Mouse (Mus musculus) gastrocnemius, postnatal 10 days (tissue): Measurements from ENCODE around the gene Aqp7. TPM values are rescaled to one million over a fixed set of nuclear protein-coding genes. Genes with fewer than 3 reads are reported as not detected.

Source experiments
- DNase-seq: peaks from one replicate; pipeline ENCODE4 v3.0.0; 2021; ENCODE audit warnings: mixed read lengths
- total RNA-seq, 2 experiments: library from RNA; stranded (reverse); gene quantifications; 2 replicates each; pipeline ENCODE4 v1.2.3; 2021

Aqp7 gene
- total RNA-seq, 2 experiments from 2014 or later, result 10.6 to 11.4 TPM

DNA sequence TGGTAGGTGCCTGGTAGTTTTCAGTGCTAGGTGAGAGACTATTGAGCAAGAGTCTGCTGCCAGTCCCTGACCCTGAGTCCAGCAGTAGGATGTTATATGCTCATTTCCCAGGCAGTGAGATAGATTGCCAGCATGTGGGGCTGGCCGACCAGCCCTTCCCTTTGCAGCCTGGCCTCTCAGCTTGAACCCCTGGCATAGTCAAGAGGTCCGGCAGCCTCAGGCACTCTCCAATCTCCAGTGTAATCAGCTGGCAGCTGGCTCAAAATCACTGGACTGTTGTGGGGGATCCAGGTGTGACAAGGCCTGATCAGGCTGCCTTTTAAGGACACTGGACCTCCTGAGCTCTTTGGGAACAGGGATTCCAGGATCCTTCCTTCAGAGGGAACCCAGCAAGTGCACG, 15.4 kb upstream of the Aqp7 start:
- no peak for DNase-seq

DNA sequence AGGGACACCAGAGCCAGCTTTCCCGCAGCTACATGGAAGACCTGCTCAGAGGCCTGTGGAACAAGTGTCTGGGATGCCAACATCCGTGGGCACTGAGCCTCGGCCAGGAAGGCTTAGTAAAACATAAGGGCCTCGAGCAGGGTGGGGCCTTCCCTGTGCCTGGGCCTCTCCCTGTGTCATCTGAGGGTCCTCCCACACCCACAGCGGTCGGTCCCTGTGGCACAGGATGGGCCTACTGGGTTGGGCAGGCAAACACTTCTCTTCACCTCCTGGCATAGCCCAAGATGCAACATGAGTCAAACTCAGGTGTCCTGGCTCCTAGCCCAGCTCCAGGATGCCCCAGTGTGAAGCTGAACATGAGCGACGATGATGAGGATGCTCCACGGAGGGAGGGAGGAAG, 9.4 kb upstream of the Aqp7 start:
- no peak for DNase-seq

DNA sequence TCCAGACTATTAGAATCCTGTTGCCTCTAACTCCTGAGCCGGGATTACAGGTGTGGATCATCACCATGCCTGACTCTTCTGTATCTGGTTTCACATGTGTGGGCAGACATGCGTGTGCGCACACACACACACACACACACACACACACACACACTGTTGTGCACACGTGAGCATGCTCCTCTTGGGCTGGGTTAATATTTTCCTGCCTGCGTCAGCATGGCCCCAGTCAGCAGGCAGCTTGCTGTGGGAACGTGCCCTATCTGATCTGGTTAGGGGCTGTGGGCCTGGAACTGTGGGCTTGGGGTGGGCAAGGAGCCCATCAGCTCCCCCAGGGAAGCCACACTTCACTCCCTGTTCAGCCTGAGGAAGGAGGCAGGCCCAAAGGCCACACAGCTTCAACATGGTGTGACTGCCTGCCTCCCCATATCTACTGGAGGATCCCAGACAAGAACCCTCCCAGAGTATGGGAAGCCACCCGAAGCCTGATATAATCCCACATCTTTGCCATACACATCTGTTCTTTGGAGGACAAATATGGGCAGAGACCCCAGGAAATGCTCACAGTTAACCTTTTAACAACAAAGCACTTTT, 8.9 kb upstream of the Aqp7 start:
- no peak for DNase-seq

DNA sequence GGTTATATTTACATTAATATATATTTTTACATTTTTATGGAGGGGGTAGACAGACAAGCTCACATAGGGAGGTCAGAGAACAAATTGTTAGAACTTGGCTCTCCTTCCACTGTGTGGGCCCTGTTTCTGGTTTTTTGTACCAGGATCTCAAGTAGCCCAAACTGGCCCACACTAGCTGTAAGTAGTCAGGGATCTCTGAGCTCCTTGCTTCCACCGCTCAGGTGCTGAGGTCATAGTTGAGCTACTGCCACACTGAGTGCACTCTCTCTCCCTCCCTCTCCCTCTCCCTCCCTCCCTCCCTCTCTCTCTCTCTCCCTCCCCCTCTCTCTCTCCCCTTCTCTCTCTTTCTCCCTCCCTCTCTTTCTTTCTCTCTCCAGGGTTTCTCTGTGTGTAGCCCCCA, 8.3 kb upstream of the Aqp7 start:
- no peak for DNase-seq

DNA sequence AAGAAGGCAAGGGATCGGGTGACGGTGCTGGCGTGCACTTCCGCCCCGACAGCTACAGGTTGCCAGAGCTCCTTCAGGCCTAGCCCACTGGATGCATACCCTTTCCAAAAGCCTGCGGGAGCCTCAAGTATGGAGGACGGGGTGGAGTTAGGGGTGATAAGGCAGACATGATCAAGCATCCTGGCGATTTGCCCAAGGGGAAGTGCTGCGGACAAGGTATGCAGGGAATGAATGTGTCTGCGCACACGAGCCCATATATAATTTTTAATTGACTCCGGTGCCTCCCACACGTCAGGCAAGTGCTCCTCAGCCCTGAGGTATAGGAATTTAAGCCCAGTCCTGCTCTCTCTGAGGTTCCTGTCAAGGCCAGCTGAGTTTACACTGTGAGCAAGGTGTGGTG, 7.2 kb upstream of the Aqp7 start:
- DNase-seq, result no peak

DNA sequence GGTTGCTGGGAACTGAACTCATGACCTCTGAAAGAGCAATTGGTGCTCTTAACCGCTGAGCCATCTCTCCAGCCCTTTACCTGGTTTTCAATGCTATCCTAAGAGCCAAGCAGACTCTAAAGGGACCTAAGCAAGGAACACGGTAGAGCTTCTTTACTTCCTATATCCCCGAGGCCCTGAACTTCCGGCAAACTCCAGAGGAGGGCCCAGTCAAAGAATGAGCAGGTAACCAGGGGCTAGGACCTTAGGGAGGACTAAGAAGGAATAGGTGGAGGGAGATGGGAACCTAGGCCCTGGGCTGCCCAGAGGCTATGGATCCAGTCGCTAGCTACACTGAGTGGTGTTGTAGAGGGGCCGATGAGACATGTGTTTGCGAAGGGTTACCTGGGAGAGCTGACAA, 3.8 kb upstream of the Aqp7 start:
- DNase-seq, result no peak

DNA sequence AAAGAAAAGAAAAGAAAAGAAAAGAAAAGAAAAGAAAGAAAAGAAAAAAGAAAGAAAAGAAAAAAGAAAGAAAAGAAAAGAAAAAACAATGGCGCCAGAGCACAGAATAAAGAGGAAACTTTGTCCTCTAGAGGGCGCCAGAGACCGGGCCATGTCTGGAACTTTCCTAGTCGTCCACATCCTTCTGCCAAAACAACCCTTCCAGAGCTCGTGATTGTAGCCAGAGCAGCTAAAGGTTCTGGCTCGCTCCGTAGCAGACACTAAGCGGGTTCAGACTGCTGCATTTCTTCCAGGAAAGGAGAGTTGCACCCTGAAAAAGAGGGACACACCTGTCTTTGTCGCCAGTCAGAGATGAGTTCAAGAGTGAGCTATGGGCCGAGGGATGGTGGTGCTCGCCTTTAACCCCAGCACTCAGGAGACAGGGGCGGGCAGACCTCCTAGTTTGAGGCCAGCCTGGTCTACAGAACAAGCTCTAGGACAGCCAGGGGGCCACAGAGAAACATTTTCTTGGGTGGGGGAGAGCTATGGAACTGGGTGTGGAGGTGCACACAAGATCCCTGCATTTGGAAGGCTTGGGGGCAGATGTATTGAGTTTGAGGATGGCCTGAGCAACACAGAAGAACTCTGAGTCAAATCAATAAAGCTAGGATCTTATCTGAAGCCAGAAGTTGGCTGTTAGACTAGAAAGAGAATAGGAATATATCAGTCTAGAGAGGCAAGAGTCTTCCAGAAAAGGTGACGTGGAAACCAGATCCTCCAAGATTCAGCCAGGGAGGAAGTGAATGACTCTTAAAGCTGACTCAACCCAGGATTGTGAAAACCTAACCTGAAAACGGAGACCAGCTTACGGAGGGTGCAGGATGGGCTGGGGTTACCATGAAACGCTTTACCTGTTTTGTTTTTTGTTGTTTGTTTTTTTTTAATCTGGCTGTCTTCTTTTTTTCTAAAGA, 3.1 kb upstream of the Aqp7 start:
- peak; percentile 90 for DNase-seq

DNA sequence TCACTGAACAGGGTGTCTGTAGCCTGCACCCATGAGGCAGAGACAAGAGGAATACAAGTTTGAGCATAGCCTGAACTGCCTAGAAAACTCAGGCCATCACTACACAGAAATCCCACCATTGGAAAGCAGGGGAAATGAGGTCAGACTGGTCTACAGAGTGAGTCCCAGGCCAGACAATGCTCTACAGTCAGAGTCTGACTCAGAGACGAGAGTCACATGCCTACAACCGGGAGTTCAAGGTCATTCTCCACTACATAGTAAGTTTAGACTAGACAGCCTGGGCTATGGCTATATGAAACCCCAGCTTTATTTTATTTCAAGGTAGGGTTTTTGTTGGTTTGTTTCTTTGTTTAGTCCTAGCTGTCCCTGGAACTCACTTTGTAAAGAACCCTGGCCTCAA, 987 bp upstream of the Aqp7 start:
- no peak for DNase-seq

DNA sequence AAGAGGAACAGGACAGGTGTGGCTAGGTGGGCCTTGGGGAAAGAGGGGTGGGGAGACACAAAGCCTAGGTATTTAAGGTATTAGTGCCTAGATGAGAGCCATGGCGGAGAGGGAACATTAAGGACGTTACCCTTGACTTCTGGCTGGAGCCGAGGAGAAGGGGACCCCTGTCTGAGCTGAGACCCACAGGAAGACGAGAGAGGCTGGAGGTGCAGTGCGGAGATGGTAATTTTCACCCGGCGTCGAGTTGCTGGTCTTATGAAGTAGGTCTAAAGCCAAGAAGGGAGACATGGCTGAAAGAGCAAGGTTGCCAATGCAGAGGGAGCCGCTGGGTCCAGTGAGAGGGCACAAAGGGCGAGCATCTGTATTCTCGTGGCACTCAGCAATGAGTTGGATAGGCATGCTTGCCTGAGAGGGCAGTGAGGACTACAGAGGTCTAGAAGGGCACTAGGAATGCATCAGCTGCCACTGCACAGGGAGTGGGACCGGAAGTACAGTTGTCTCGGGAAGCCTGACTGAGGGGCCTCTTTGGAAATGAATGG, 1.6 kb downstream of the Aqp7 start:
- no peak for DNase-seq

DNA sequence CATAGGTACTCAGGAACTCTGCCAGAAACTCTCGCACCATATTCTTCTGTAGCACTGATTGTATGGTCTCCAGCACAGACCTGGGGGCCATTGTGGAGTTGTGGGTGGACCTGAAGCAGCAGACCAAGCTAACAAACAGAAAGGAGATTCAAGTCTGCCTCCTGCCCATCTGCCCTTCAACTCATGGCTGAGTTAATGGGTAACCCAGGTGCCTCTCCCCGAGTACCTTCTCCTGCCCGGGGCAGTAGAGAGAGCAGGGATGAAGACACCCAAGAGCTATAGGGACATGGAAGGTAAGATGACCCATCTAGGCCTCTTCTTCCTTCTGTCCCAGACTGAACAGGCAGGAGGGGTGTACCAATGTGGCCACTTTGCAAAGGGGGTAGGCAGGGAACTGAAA, 2.7 kb downstream of the Aqp7 start:
- no peak for DNase-seq

DNA sequence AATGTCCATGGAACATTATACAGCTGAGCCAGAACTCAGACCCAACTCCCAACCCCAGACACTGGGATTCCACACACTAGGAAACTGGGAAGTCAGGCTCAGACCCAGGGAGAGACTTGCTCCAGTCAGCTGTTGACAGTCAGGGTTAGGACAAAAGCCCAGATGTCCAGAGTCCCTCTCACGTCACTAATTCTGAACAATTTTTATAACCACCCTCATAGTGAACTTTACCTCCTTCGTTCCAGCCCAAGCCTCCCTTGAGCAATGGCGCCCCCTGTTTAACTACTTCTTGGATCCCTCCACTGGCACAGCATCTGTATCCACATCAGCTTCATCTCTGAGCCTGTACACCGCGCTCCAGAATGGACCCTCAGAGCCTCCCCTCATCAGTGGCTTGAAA, 4.0 kb downstream of the Aqp7 start:
- no peak for DNase-seq

DNA sequence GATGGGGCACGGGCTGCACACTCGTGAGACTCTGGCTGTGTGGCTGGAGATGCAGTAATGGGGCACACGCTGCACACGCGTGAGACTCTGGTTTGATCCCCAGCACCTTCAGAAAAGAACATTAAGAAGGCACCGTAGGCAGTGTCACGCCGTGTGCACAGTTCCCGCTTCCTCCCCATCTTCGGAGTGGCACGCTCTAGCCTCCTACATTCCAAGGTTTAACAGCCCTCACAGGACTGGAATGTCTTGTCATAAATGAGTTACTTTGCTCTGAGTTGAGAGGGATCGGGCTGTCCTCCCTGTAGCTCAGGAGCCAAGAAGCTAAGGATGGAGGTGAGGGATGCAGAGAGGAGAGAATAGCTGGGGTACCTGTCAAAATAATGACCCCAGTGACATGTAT, 5.1 kb downstream of the Aqp7 start:
- DNase-seq, result no peak

DNA sequence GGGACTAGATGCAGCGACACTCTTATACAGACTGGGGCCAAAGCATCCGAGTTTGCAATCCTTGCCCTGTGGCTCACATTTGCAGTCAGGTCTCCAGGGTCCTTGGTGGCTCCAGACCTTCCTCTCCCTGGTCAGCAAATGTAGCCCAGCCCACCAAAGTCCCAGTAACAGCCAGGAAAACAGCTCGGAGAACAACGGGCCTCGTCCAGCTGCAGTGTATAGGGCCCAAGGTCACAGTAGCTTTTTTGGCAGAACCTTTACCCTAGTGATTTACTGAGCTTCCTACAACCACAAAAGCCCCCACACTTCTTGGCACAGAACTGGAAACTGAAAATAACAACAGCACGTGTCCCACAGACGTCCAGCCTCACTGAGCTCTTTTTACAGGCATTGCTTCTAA, 7.0 kb downstream of the Aqp7 start:
- DNase-seq, result no peak

DNA sequence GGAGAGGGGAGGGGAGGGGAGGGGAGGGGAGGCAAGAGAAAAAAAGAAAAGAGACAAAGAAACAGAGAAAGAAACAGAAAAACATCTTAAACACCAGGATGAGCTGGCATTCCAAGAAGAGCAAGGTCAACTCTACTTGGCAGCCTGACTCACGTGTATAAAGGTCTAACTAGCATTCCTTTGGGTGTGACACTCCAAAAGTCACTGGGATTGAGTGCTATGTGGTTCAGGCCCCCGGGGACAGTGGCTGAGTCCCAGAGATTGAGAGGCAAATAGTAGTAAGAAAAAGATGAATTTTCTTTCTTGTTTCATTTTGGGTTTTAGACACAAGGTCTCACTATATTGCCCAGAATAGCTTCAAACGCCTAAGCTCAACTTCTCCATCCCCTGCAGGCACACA, 10.0 kb downstream of the Aqp7 start:
- DNase-seq, result no peak

DNA sequence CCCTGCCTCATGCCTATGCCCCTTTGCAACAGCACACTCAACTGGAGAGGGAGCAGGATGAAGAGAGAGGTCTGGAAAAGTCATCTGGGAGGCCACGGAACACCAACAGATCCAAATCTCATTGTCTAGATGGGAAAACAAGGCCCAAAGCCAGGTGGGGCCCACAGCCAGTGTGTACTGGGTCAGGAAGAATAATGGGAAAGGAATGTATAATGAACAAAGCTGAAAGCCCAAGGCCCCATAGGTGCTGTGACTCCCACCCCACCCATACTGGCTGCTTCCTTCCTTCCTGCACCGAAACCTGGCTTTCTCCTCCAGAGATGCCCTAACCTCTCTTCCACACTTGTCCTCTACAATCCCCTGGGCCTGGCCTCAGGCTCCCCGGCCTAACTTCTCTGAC, 16.7 kb downstream of the Aqp7 start:
- no peak for DNase-seq

DNA sequence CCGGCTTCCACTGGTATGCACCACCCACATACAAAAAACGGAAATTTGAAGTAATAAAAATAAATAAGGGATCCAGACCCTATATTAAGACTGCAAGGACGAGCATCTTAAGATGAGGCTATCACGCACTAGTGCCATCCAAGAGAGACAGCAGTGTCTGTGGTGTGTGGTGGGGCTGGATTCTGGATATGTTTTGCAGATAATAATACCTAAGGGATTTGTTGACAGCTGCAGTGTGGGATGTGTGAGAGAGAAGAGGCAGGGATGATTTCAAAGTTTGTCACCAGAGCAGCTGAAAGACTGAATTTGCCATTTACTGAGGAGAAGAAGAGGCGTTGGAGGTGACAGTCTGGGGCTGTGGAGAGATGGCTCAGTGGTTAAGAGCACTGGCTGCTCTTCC, 18.6 kb downstream of the Aqp7 start:
- DNase-seq, result no peak

DNA sequence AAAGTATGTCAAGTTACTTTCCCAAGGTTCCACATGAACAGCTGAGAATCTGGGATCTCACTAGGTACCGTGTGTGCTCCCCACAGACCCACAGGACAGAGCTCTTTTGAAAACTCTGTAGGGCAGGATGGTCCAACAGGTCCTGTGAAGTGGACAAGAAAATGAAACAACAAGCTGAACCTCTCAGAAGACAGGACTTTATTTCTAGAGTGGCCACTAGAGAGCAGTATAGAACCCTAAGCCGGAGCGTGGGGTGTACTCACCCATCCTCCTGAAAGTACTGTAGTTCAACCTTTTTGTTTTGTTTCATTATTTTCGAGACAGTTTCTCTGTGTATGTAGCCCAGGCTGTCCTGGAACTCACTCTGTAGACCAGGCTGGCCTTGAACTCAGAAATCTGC, 19.7 kb downstream of the Aqp7 start:
- no peak for DNase-seq

DNA sequence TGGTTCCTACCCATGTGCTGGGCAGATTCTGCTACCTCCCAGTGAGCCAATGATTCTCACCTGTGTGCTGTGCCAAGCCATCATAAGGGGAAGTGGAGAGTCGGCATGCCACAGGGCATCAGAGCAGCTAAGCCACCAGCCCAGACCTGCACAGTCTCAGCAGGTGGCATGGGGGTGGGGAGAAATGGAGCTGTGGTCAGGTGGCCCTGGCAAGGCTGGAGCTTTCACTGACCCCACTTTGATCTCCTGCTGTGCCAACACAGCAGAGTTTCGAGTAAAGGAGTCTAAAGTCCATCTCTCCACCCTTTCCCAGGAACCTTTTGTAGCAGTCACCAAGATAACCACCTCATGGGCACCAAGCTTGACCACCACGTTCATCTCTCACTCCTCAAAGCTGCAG, 20.1 kb downstream of the Aqp7 start:
- no peak for DNase-seq

DNA sequence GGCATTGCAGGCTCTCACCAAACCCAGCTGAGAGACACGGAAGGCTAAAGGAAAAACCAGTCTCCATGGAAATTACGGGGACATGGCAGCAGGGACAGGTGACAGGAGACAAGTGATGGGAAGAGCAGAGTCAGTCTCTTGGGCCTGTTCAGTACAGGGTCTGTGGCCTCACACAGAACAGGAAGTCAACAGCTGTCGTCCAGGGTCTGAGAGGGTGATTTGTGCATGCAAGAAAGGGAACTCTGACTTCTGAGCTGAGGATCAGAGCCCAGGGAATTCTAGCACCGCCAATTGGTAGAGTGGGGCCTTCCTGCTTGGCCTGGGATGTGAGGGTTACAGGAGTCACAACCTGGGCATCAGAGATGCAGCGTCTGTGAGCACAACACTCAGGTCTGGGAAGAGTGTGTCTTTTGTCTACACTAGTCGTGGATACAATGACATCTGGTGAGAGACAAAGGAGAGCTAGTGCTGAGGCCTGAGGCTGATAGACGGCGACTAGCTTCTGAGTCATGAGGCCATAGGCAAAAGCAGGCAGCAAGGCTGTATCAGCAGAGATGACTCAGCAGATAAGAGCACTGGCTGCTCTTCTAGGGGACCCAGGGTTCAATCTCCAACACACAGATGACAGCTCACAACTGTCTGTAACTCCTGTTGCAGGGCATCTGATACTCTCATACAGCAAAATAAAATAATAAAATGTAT, 21.7 kb downstream of the Aqp7 start:
- no peak for DNase-seq

DNA sequence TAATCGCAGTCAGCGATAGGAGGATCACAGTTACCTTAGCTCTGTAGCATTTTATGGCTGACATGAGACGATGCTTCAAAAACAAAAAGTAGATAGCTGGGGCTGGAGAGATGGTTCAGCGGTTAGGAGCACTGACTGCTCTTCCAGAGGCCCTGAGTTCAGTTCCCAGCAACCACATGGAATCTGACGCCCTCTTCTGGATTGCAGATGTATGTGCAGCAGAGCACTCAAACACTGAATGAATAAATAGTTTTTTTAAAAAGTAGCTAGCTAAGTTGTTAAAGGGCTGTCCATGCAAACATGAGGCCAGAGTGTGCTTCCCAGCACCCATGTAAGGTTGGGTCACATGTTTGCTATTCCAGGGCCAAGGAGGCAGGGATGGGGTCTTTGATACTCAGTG, 26.8 kb downstream of the Aqp7 start:
- DNase-seq, result no peak

DNA sequence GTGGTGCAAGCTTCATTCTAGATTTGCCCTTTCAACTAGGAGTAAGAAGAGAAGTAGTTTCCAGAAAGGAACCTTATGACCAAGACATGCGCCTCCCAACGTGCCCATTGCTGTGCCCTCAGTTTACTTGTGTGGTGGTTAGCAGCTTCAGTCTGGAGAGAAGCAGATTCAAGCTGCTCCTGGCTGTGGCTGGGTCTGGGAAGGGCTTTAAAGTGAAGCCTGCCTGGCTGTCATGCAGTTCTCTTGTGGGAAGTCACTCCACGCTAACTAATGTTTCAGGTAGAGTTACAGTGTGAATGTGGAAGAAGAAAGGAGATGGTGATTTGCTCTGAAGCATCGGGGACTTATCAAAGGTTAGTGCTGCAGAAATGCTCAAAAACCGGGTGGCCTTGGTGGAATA, 32.1 kb downstream of the Aqp7 start:
- no peak for DNase-seq

DNA sequence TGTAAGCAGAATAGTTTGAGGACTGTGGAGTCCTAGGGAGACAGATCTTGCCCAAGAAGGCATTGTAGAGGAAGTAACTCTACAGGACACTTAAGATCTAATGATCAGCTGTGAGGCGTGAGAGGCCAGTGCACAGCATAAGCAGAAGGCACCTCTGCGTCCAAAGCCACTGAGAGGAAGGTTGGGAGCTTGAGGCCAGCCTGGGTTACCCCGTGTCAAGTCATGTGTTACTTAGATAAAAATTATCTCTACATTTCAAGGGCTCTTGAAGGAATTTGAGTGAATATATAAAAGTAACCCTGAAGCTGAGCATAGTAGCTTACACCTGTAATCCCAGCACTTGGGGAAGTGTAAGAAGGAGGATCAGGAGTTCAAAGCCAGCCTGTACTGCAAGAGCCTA, 34.6 kb downstream of the Aqp7 start:
- DNase-seq, result no peak
